Mouse (Mus musculus) forebrain, embryonic 12.5 days (tissue): ENCODE results near the gene Cd274. TPM values are rescaled to one million over a fixed set of nuclear protein-coding genes. Genes with fewer than 3 reads are reported as not detected.

ENCODE experiments used
- ATAC-seq: fragments of 200-750 bp; cut with Nextera tagmentation; 2 replicates; pipeline ENCODE4 v1.8.0; 2017; ENCODE audit warnings: moderate TSS enrichment; ENCODE audit not compliant: low FRiP score
- H3K27ac ChIP-seq: fragments of 300-500 bp; sonication (generic); 2 replicates; pipeline ENCODE4 v1.5.1; 2016; ENCODE audit warnings: mild to moderate bottlenecking
- H3K27me3 ChIP-seq: fragments of 300-500 bp; sonication (generic); 2 replicates; pipeline ENCODE4 v1.6.1; 2016; ENCODE audit warnings: mild to moderate bottlenecking
- H3K36me3 ChIP-seq: fragments of 300-500 bp; sonication (generic); replicated peaks from 2 replicates; pipeline ENCODE4 v1.6.1; 2016; ENCODE audit warnings: mild to moderate bottlenecking
- H3K4me1 ChIP-seq: fragments of 300-500 bp; sonication (generic); 2 replicates; pipeline ENCODE4 v1.6.1; 2016
- H3K4me2 ChIP-seq: fragments of 300-500 bp; sonication (generic); 2 replicates; pipeline ENCODE4 v1.6.1; 2016; ENCODE audit warnings: mild to moderate bottlenecking, moderate library complexity
- H3K4me3 ChIP-seq: fragments of 300-500 bp; sonication (generic); replicated peaks from 2 replicates; pipeline ENCODE4 v1.5.1; 2016; ENCODE audit warnings: mild to moderate bottlenecking
- H3K9ac ChIP-seq: fragments of 300-500 bp; sonication (generic); 2 replicates; pipeline ENCODE4 v1.6.1; 2016; ENCODE audit warnings: mild to moderate bottlenecking
- H3K9me3 ChIP-seq: fragments of 300-500 bp; sonication (generic); 2 replicates; pipeline ENCODE4 v1.6.1; 2016
- WGBS: fragments of 180-500 bp; shearing (Covaris S2); methylation state at CpG from one replicate; pipeline ENCODE4 v1.1.7; 2016; 5-methylcytosine and 5-hydroxymethylcytosine counted together
- polyA plus RNA-seq: library from polyadenylated mRNA; unstranded; fragments of >200 nt; fragmentation: Nextera tagmentation; extraction: Ambion mirVana; gene quantifications from 2 replicates; pipeline ENCODE4 v1.2.1, GENCODE M21; 2016

Cd274 gene
- polyA plus RNA-seq, 1 experiment from 2014 or later = 0.36 TPM

GRCm38 (mm10) chr19:29368041-29368440 lies 786 bp downstream of the Cd274 start:
- 94% methylated on average over 2 of the region's 2 CpGs for WGBS
- Histone ChIP-seq H3K9ac (no peak overlapping the region), H3K9me3 (no peaks in the 10 kb centered on the region), H3K4me2 (no peak overlapping the region), H3K27me3 (no peaks in the 10 kb centered on the region), H3K36me3 (no peaks in the 10 kb centered on the region), H3K4me1 (peaks cover 13% of the 10 kb centered on the region; the same call in 1 of the 2 replicates), H3K27ac (no peak overlapping the region), H3K4me3 (no peak overlapping the region)
- ATAC-seq = no peak

- H3K27ac ChIP-seq = no peak overlapping the region
- H3K4me3 ChIP-seq = no peak overlapping the region
- 81% methylated on average over 3 of the region's 3 CpGs for WGBS
- no peak overlapping the region for H3K9ac ChIP-seq
- H3K27me3 ChIP-seq = no peaks in the 10 kb centered on the region
- H3K9me3 ChIP-seq = no peaks in the 10 kb centered on the region
- H3K4me2 ChIP-seq = no peak overlapping the region
- no peaks in the 10 kb centered on the region for H3K36me3 ChIP-seq
- ATAC-seq = no peak
- H3K4me1 ChIP-seq = peaks cover 13% of the 10 kb centered on the region; the same call in 1 of the 2 replicates
Measured at GRCm38 (mm10) chr19:29368671-29369309, 1.5 kb downstream of the Cd274 start.

- Histone ChIP-seq H3K4me3 (no peak overlapping the region), H3K27me3 (no peaks in the 10 kb centered on the region), H3K9ac (no peak overlapping the region), H3K4me1 (peaks cover 13% of the 10 kb centered on the region; the same call in 1 of the 2 replicates), H3K27ac (no peak overlapping the region), H3K9me3 (no peaks in the 10 kb centered on the region), H3K4me2 (no peak overlapping the region), H3K36me3 (no peaks in the 10 kb centered on the region)
- 78% methylated on average over 12 of the region's 12 CpGs for WGBS
- no peak for ATAC-seq
Measured at GRCm38 (mm10) chr19:29370112-29370511, 2.9 kb downstream of the Cd274 start.

- Histone ChIP-seq H3K4me1 (peaks cover 10% of the 10 kb centered on the region; the same call in 1 of the 2 replicates), H3K36me3 (no peaks in the 10 kb centered on the region), H3K27ac (no peak overlapping the region), H3K4me2 (no peak overlapping the region), H3K4me3 (no peak overlapping the region), H3K9me3 (no peaks in the 10 kb centered on the region), H3K9ac (no peak overlapping the region), H3K27me3 (no peaks in the 10 kb centered on the region)
- WGBS = 93% methylated on average over 7 of the region's 7 CpGs
- ATAC-seq = no peak
Measured at GRCm38 (mm10) chr19:29370545-29371283, 3.5 kb downstream of the Cd274 start.

- ATAC-seq = no peak
- Histone ChIP-seq H3K27me3 (no peaks in the 10 kb centered on the region), H3K9me3 (no peaks in the 10 kb centered on the region), H3K4me2 (no peak overlapping the region), H3K4me1 (peaks cover 10% of the 10 kb centered on the region; the same call in 1 of the 2 replicates), H3K36me3 (no peaks in the 10 kb centered on the region), H3K9ac (no peak overlapping the region), H3K27ac (no peak overlapping the region), H3K4me3 (no peak overlapping the region)
- WGBS = 86% methylated on average over 18 of the region's 18 CpGs
Measured at GRCm38 (mm10) chr19:29371284-29372081, 4.2 kb downstream of the Cd274 start.

GRCm38 (mm10) chr19:29372138-29372537 lies 4.9 kb downstream of the Cd274 start:
- 79% methylated on average over 4 of the region's 4 CpGs for WGBS
- no peak overlapping the region for H3K4me2 ChIP-seq
- H3K27me3 ChIP-seq = no peaks in the 10 kb centered on the region
- no peaks in the 10 kb centered on the region for H3K9me3 ChIP-seq
- peaks cover 5% of the 10 kb centered on the region; the same call in 1 of the 2 replicates for H3K4me1 ChIP-seq
- no peak overlapping the region for H3K9ac ChIP-seq
- H3K27ac ChIP-seq = no peak overlapping the region
- H3K4me3 ChIP-seq = no peak overlapping the region
- no peak for ATAC-seq
- H3K36me3 ChIP-seq = no peaks in the 10 kb centered on the region

- H3K4me1 ChIP-seq = peaks cover under 1% of the 10 kb centered on the region; the same call in 1 of the 2 replicates
- H3K9ac ChIP-seq = no peak overlapping the region
- H3K4me3 ChIP-seq = no peak overlapping the region
- no peak overlapping the region for H3K4me2 ChIP-seq
- ATAC-seq = no peak
- no peaks in the 10 kb centered on the region for H3K9me3 ChIP-seq
- no peak overlapping the region for H3K27ac ChIP-seq
- no peaks in the 10 kb centered on the region for H3K27me3 ChIP-seq
- no peaks in the 10 kb centered on the region for H3K36me3 ChIP-seq
- WGBS = 90% methylated on average over 3 of the region's 3 CpGs
Measured at GRCm38 (mm10) chr19:29372621-29373020, 5.4 kb downstream of the Cd274 start.

- Histone ChIP-seq H3K4me3 (no peak overlapping the region), H3K9ac (no peak overlapping the region), H3K27ac (no peak overlapping the region), H3K36me3 (no peaks in the 10 kb centered on the region), H3K4me1 (no peaks in the 10 kb centered on the region), H3K9me3 (no peaks in the 10 kb centered on the region), H3K4me2 (peak overlapping the region; percentile 23), H3K27me3 (no peaks in the 10 kb centered on the region)
- no peak for ATAC-seq
- 49% methylated on average over 11 of the region's 11 CpGs for WGBS
Measured at GRCm38 (mm10) chr19:29373438-29373837, 6.2 kb downstream of the Cd274 start.

GRCm38 (mm10) chr19:29374947-29375346 lies 7.7 kb downstream of the Cd274 start:
- H3K4me2 ChIP-seq = no peak overlapping the region
- WGBS = 89% methylated on average over 9 of the region's 9 CpGs
- ATAC-seq = no peak
- H3K27ac ChIP-seq = no peak overlapping the region
- no peaks in the 10 kb centered on the region for H3K36me3 ChIP-seq
- no peaks in the 10 kb centered on the region for H3K9me3 ChIP-seq
- H3K9ac ChIP-seq = no peak overlapping the region
- H3K4me3 ChIP-seq = no peak overlapping the region
- no peaks in the 10 kb centered on the region for H3K4me1 ChIP-seq
- H3K27me3 ChIP-seq = no peaks in the 10 kb centered on the region

- 73% methylated on average over 3 of the region's 3 CpGs for WGBS
- Histone ChIP-seq H3K27me3 (no peaks in the 10 kb centered on the region), H3K27ac (no peak overlapping the region), H3K4me1 (no peaks in the 10 kb centered on the region), H3K4me2 (no peak overlapping the region), H3K4me3 (no peak overlapping the region), H3K36me3 (no peaks in the 10 kb centered on the region), H3K9ac (no peak overlapping the region), H3K9me3 (no peaks in the 10 kb centered on the region)
- ATAC-seq = no peak
Measured at GRCm38 (mm10) chr19:29376382-29376781, 9.1 kb downstream of the Cd274 start.

- no peak overlapping the region for H3K9ac ChIP-seq
- no peak overlapping the region for H3K27ac ChIP-seq
- H3K27me3 ChIP-seq = no peaks in the 10 kb centered on the region
- no peak overlapping the region for H3K4me2 ChIP-seq
- H3K4me1 ChIP-seq = no peaks in the 10 kb centered on the region
- no peak for ATAC-seq
- no peaks in the 10 kb centered on the region for H3K36me3 ChIP-seq
- H3K9me3 ChIP-seq = no peaks in the 10 kb centered on the region
- WGBS = 92% methylated on average over 14 of the region's 14 CpGs
- H3K4me3 ChIP-seq = no peak overlapping the region
Measured at GRCm38 (mm10) chr19:29379839-29380603, 12.8 kb downstream of the Cd274 start.

- H3K9me3 ChIP-seq = no peaks in the 10 kb centered on the region
- no peak overlapping the region for H3K4me3 ChIP-seq
- 91% methylated on average over 5 of the region's 5 CpGs for WGBS
- no peak overlapping the region for H3K27ac ChIP-seq
- no peaks in the 10 kb centered on the region for H3K4me1 ChIP-seq
- H3K36me3 ChIP-seq = no peaks in the 10 kb centered on the region
- H3K4me2 ChIP-seq = no peak overlapping the region
- no peak for ATAC-seq
- no peaks in the 10 kb centered on the region for H3K27me3 ChIP-seq
- no peak overlapping the region for H3K9ac ChIP-seq
Measured at GRCm38 (mm10) chr19:29383368-29383767, 16.1 kb downstream of the Cd274 start.
